Mouse (Mus musculus) embryo, embryonic 9.5 days (tissue): ENCODE measurements around the gene Rnf215.
"Not testable (repeated sequence)": the region's sequence is repeated elsewhere in the genome, so short reads cannot be mapped to it uniquely, and the experiment has no call there.

Experiments
- DNase-seq: peaks from one replicate; pipeline ENCODE4 v3.0.0-alpha.2; 2017; ENCODE audit errors: extremely low spot score

Gene Rnf215

GRCm38 (mm10) chr11:4134986-4135935 is at the start of gene Rnf215:
TSS of gene Rnf215 (plus strand) at chr11:4135202.
- DNase-seq: peak; percentile 94

GRCm38 (mm10) chr11:4086246-4086645 is 48.8 kb upstream of the Rnf215 start:
- DNase-seq: no peak

GRCm38 (mm10) chr11:4087267-4087666 is 47.7 kb upstream of the Rnf215 start:
- no peak for DNase-seq

GRCm38 (mm10) chr11:4093459-4094377 is 41.3 kb upstream of the Rnf215 start:
- no peak for DNase-seq

GRCm38 (mm10) chr11:4094378-4095170 is 40.4 kb upstream of the Rnf215 start:
- peak; percentile 68 for DNase-seq

- DNase-seq: peak; percentile 68
These were observed 39.6 kb upstream of the Rnf215 start, which contains the start of gene Mtfp1 for GRCm38 (mm10) chr11:4095171-4096053. TSS of gene Mtfp1 (minus strand) at chr11:4095445.

- DNase-seq: peak; percentile 96
These were observed 38.7 kb upstream of the Rnf215 start for GRCm38 (mm10) chr11:4096054-4096984.

GRCm38 (mm10) chr11:4097091-4097621 is 37.8 kb upstream of the Rnf215 start:
- no peak for DNase-seq

GRCm38 (mm10) chr11:4098120-4098519 is 36.9 kb upstream of the Rnf215 start:
- DNase-seq: no peak

- no peak for DNase-seq
These were observed 36.2 kb upstream of the Rnf215 start for GRCm38 (mm10) chr11:4098816-4099215.

- no peak for DNase-seq
These were observed 35.6 kb upstream of the Rnf215 start for GRCm38 (mm10) chr11:4099447-4099846.

GRCm38 (mm10) chr11:4101851-4102250 is 33.2 kb upstream of the Rnf215 start:
- DNase-seq: no peak

- no peak for DNase-seq
These were observed 31.5 kb upstream of the Rnf215 start for GRCm38 (mm10) chr11:4103522-4103921.

GRCm38 (mm10) chr11:4104989-4105388 is 30.0 kb upstream of the Rnf215 start:
- no peak for DNase-seq

GRCm38 (mm10) chr11:4105444-4105843 is 29.6 kb upstream of the Rnf215 start:
- DNase-seq: no peak

- not testable (repeated sequence) for DNase-seq
These were observed 27.1 kb upstream of the Rnf215 start for GRCm38 (mm10) chr11:4107901-4108300.

- DNase-seq: no peak
These were observed 26.3 kb upstream of the Rnf215 start for GRCm38 (mm10) chr11:4108691-4109090.

GRCm38 (mm10) chr11:4112033-4112432 is 23.0 kb upstream of the Rnf215 start:
- no peak for DNase-seq

- DNase-seq: no peak
These were observed 22.1 kb upstream of the Rnf215 start for GRCm38 (mm10) chr11:4112861-4113260.
